2 mouse cellular contexts compared by ENCODE assay signal in the genomic region with DNA sequence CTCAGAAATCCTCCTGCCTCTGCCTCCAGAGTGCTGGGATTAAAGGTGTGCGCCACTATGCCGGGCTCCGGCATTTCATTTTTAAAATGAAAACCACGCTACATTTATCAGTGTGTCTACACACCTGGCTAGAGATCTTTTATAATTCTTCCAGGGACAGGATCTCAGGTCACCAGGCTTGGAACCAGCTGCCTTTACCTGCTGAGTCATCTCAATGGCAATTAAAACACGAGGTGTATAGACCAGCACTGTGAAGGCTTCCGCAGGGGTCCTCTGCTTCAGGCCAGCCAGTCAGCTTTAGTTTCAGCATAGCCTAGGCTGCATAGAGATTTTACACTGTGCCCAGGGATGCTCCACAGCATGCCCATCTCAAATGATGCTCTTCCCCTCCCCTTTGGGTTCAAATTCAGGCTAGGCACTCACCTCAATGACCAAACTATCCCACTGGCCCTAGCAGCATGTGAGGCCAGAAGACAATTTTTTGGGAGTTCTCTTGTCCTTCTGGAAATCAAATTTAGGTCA.
TF ChIP-seq lines count a peak whose summit lies in the region.

No protein-coding gene starts in this region.

TF ChIP-seq in CH12.LX, 34 proteins besides CTCF, POLR2A, EP300 and RAD21:
- TF ChIP-seq SIN3A (IDR thresholded peaks at IDR 0.05; ENCODE audit: low read length): no peak
- TF ChIP-seq POLR2AphosphoS2 (IDR thresholded peaks at IDR 0.05; ENCODE audit: low read depth, low read length): peak; percentile 96
- TF ChIP-seq ZNF384 (IDR thresholded peaks at IDR 0.05; ENCODE audit: low read depth, low read length): no peak
- TF ChIP-seq JUND (conservative IDR thresholded peaks at IDR 0.05; ENCODE audit: low read depth, low read length): no peak
- TF ChIP-seq ZMIZ1 (IDR thresholded peaks at IDR 0.05; ENCODE audit: low read depth, low read length): peak; percentile 24; the same call in 1 of the 2 replicates
- TF ChIP-seq CHD1 (IDR thresholded peaks at IDR 0.05; ENCODE audit: low read depth, low read length): no peak

TF ChIP-seq in ES-E14, 5 proteins besides CTCF, POLR2A, EP300 and RAD21:
- peak; percentile 85 for TF ChIP-seq MAFK (IDR thresholded peaks at IDR 0.05; ENCODE audit: insufficient read depth, low read depth, low read length)
- TF ChIP-seq ZC3H11A (IDR thresholded peaks at IDR 0.05; ENCODE audit: borderline replicate concordance, low read depth, low read length): no peak
- TF ChIP-seq HCFC1 (IDR thresholded peaks at IDR 0.05; ENCODE audit: borderline replicate concordance, insufficient read depth, low read length): no peak
- no peak for TF ChIP-seq CHD2 (IDR thresholded peaks at IDR 0.05; ENCODE audit: low read depth, low read length)
- no peak for TF ChIP-seq ZNF384 (IDR thresholded peaks at IDR 0.05; ENCODE audit: low read depth, low read length)
